Mouse (Mus musculus) bone marrow macrophage, adult 2 months (primary cell): ENCODE data around the gene Jtb.

Source experiments
- CTCF ChIP-seq: IDR thresholded peaks from 2 replicates; pipeline ENCODE4 v1.5.1; 2012; ENCODE audit warnings: low read depth, mild to moderate bottlenecking, low read length, moderate library complexity
- POLR2A ChIP-seq: IDR thresholded peaks from 2 replicates; pipeline ENCODE4 v1.6.1; 2012; ENCODE audit warnings: mild to moderate bottlenecking, low read depth, low read length, borderline replicate concordance

DNA sequence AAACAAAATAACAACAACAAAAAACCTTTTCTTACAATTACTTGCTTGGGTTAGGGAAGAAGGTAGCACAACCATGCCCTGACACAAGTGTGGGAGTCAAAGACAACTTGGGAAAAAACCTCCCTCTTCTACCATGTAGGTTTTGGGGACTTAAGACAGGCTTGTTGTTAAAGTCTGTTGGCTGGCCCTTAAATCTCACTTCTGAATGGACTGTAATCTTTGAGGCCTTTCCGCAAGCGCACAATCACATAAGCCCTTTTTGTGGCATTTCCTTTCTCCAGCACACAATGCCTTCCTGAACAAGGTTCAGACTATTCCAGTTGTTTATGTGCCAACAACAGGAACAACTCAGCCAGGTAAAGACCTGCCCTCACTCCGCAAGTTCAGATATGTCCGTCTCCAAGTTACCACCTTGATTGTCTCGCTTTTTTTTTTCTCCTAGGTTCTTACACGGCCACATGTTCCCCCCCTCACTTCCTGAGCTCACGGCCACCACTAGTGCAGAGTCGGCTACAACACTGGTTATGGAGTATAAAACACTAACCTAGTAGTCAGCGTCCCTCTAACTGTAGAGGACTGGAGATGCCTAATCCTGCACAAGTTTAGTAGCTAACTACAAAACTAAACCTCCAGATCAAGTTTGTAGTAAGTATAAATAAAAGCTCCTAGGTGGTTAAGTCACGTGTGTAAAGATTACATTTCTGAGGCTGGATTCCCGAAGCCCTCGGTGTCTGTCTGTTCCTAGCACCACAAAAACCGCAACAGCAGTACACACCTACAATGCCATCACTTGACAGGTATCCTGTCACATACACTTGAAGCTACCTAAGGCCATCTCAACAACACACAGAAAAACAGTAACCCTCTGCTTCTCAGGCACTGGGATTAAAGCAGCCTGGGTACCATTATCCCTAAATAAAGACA lies 19.7 kb upstream of the Jtb start:
- TF ChIP-seq POLR2A (no peak), CTCF (no peak)
